Mouse (Mus musculus): ENCODE results near the gene Nme1.

The Nme1 gene

DNA sequence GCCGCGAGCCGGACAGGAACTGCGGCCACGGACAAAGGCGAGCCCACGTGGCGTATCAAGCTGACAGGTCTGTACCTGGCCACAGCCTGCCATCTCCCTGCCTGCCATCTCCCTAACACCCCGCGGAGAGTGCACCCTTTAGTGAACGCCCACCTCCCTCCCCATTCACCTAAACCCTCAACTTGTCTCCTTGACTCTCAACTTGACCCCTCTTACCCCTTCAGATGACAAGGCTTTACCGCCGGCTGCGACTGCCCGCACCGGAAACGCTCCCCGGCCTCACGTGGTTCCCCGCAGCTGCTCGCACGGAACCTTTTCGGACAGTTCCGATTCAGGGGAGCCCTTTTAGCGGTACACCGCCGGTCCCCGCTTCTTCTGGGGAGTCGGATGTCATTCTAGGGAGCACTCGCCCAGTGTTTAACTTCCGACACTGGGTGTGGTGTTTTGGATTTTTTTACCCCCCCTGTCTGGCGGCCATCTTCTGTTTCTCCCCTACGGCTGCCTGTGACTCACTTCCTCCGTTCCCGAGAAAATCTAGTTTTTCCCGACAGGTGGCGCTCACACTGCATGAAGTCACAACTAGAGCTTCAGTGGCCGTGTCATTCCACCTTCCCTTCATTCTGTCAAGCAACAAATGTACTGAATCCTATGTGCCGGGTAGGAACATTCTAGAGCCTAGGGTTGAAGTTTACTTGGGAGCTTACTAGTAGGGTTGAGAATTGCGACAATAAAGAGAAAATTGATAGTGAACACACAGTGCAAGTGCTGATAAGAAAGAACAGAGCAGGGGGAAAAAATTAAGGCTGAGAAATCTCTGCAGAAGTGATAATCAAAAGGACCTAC lies at the start of gene Nme1, which contains the start of gene Gm20390:
Gene Nme1 (minus strand): TSS at position 517 of the 843 bp plus-strand sequence.
Gene Gm20390 (minus strand): TSS at position 289 of the 843 bp plus-strand sequence.
- DNase-seq (ENCODE audit: low read depth): peak; percentile 100

DNA sequence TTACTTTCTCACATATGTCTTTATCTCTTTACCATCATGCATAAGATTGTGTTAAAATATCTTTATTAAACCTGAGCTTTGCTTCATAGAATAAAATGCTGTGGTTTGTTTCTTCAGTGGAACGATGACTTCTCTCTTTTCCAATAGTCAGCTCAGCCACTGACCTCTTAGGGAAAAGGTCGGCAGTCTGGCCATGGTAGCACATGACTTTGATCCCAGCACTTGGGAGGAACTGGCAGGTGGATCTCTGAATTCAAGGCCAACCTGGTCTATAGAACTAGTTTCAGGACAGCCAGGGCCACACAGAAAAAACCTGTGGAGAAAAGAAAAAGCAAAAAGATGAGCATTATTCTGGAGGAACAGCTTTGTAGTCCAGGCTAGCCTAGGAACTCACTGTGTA lies 35.0 kb upstream of the Nme1 start:
- DNase-seq (ENCODE audit: low read depth): no peak

DNA sequence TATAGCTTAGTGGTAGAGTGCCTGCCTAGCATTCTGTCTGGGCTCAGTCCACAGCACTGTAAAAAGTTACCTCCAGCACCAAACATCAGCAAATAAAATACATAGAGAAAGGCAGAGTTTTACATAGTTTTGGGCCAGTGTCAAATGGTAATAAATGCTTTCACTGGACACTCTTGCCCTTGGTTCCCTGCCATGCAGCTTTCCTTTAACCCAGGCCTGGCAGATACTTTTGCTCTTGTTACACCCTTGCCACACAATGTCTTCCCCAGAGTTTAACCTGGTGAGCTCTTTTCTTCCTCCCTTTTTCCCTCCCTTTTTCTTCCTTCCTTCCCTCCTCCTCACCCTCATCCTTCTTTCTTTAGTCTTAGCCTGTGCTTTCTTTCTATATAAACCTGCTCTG lies 31.0 kb upstream of the Nme1 start:
- DNase-seq (ENCODE audit: low read depth): no peak

DNA sequence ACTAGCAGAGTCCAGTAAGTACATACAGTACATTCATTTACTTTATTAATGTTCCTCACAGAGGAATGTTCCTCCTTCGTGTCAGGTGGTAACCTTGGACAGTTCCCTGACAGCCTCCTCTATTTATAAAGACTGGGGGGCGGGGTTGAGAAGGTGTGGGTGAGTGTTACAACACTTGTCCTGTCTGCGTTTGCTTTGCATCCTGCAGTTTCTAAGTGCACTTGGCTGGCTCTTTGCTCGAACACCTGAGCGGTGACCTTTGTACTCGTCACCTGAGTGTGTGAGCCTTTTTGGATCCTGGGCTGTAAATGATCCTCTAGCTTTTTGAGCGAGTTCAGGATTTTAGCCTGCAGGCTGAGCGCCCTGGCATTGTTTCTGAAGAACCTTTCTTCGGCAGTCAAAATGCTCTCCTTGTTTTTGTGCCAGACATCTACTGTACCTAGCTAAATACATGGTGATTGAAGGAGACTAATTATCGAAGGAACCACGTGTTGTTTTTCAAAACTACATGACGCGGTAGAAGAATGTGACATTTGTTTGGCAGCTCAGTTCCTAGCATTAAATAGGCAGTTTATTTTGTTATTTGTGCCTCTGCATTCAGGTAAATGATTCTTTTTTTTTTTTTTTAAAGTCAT lies 28.9 kb upstream of the Nme1 start:
- no peak for DNase-seq (ENCODE audit: low read depth)

DNA sequence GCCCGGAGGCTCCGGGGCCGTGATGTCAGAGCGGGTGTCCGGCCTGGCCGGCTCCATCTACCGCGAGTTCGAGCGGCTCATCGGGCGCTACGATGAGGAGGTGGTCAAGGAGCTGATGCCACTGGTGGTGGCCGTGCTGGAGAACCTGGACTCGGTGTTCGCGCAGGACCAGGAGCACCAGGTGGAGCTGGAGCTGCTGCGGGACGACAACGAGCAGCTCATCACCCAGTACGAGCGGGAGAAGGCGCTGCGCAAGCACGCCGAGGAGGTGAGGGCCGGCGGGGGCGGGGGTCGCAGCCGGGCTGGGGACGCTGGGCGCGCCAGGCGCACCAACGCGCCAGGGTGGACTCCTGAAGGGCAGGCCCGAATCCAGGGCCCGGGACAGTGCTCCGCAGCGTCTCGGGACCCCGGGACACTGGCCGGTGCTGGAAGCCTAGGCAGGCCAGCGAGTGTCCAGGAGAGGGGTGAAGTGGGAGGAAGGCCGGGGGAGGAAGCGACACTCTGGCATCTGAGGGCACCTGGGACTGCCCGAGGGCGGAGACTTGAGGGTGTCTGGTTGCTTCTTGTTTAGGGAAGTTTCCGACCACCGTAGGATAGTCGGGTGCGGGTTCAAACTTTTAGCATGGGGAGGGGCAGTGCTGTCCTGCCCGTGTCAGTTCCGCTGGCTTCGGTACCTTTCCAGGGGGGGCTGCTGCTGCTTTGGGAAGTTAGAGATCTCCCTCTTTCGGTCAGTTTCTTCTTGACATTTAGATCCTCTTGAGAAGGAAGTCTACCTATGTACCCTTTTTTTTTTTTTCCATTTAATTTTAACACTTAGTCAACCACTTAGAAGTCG lies 28.2 kb upstream of the Nme1 start:
- peak; percentile 80 for DNase-seq (ENCODE audit: low read depth)

DNA sequence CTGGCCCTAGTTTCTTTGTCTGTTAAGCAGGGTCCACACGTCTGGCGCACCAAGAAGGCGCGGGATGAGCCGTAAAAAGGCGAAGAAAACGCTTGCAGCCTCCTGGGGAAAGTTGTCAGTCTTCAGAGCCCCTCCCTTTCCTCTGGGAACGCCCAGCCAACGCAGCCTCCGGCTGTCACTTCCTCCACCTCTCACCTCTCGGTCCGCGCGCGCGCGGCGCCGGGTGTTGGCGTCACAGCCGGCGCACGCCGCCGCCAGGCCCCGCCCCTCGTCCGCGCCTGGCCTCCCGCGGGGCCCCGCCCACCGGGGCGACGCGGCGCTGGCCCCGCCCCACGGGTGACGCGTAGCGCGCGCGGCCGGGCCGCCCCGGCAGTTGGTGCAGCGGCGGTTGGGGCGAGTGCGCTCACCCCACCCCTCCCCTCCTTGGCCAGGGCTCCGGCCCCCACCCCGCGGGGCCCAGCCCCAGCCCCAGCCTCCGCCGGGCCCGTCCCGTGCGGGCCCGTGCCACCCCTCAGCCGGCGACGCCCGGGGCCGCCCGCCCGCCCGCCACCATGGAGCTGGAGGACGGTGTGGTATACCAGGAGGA lies 27.5 kb upstream of the Nme1 start, which contains the start of gene Spag9:
Gene Spag9 (plus strand): TSS at position 372 of the 586 bp plus-strand sequence.
- DNase-seq (ENCODE audit: low read depth): peak; percentile 97

- peak; percentile 93 for DNase-seq (ENCODE audit: low read depth)
These were observed 26.9 kb upstream of the Nme1 start for GRCm38 (mm10) chr11:93995111-93995719.

- no peak for DNase-seq (ENCODE audit: low read depth)
These were observed 26.2 kb upstream of the Nme1 start for GRCm38 (mm10) chr11:93994531-93994930.

DNA sequence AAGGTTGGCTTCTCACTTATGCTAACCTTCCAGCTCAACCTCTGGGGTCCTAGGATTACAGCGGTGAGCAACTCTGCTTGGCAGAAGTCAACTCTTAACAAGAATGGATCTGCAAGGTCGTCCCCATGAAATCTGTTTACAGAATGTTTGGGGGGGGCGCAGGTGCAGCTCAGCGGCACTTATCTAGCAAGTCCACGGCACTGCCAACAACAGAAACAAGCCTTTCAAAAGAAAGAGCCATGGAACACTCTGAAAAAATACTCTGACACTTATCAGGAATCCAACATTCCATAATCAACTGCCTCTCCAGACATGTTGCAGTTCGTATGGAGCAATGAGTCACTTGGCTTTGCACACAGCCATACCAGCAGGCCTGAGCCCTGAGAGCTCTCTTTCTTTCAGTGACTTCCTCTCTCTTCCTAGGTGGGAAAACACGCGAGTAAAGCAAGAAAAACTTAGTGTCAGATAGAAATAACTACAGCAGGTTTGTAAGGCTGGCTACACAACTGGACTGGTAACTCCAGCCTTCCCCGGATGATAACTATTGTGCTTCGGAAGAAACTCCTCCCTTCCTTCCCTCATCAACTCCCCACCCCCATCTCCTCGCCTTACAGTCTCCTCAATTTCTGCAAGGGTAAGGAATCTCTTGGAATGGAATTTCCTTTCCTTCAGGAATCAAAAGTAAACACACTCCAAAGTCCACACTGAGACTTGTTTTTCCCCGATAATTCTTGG lies 20.2 kb upstream of the Nme1 start:
- DNase-seq (ENCODE audit: low read depth): no peak

DNA sequence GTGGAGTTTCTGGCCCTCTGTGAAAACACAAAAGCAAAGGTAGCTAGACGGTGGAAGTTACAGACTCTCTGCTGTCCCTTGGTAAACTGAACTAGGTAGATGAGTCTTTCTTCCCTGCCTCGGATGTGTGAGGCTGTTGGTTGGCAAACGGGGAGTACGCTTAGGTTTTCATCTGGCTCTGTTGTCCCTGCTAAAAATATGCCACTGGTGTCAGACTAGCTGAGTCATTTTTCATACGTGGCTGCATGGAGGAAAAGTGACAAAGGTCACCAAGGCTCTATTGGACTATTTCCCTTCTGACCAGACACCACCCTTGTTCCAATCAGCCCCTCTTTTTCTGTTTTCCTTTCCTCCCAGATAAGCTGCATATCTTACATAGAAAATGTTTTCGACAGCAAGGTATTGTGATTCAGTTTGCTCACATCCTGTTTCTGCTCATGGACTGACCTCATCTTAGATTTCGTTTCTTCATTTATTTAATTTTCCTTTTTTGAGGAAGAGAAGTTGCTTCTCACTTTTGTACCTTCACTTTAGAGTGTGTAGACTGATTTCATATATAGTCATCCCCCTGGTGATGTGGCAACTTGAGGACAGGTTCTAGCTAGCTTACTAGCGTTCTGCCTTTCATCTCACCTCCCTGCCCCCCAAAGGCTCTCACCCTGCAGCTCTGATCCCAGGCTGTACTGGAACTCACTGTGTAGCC lies 19.5 kb upstream of the Nme1 start:
- no peak for DNase-seq (ENCODE audit: low read depth)

DNA sequence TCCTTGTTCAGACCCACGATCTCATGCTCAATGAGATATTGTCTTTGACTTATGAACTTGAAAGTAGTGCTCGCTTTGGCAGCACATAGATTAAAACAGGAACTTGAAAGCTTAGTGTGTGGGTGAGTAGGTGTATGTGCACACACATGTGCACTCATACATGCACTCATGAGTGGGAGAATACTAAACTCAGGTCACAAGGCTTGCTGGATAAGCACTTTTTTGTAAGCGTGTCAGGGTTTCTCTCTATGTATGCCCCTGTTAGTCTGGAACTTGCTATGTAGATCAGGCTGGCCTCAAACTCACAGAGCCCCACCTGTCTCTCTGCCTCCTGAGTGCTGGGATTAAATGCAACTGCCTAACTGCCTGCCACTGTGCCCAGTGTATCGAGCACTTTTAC lies 18.7 kb upstream of the Nme1 start:
- DNase-seq (ENCODE audit: low read depth): no peak

- DNase-seq (ENCODE audit: low read depth): no peak
These were observed 18.0 kb upstream of the Nme1 start for GRCm38 (mm10) chr11:93986298-93986697.

DNA sequence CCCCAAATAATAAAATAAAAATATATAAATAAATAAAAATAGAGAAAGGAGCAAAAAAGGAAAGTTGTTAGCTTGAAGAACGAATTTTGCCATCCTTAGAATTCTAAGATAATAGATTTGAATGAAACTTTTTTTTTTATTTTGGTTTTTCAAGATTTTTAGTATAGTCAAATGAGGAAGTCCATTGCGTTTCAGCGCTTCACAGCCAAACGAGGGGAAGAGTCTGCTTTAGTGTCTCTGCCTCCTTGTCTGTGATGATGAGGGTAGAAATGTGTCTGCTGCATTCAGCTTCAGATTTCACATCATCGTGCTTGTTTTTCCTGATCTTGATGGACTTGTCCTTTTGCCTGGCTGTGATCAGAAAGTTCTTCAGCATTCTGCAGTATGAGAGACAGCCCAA lies 16.9 kb upstream of the Nme1 start:
- DNase-seq (ENCODE audit: low read depth): no peak

DNA sequence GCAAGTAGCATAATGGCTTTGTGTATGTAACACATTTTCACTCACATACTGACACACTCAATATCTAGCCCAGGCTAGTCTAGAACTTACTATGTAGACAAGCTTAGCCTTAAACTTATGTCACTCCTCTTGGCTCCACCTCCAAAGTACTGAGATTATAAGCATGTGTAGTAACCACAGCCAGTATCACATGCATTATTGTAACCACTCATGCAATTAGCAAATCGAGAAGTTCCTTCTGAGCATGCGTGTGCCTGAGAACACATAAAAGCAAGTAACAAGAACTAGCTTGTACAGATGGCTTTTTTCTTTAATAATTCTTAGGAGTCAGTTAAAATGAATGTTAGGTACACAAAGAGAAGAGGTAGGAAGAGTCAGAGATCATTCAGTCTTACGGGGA lies 16.3 kb upstream of the Nme1 start:
- no peak for DNase-seq (ENCODE audit: low read depth)

GRCm38 (mm10) chr11:93979502-93980049 lies 11.3 kb upstream of the Nme1 start:
- no peak for DNase-seq (ENCODE audit: low read depth)

- no peak for DNase-seq (ENCODE audit: low read depth)
These were observed 4.6 kb upstream of the Nme1 start for GRCm38 (mm10) chr11:93972951-93973350.

DNA sequence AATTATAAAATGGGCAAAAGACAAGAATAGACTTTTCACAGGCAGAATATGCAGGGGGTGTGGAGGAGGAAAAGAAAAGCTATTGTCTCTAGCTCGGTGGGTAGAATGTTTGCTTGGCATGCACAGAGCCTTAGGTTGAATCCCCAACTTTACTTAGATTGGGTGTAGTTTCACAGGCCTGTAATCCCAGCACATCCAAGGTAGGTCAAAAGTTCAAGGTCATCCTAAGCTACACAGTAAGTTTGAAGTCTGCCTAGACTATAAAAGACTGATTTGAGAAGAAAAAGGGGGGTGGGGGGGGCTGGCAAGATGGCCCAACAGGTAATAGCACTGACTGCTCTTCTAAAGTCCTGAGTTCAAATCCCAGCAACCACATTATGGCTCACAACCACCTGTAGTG lies 1.5 kb upstream of the Nme1 start:
- no peak for DNase-seq (ENCODE audit: low read depth)

GRCm38 (mm10) chr11:93969171-93969570 lies 850 bp upstream of the Nme1 start:
- no peak for DNase-seq (ENCODE audit: low read depth)

DNA sequence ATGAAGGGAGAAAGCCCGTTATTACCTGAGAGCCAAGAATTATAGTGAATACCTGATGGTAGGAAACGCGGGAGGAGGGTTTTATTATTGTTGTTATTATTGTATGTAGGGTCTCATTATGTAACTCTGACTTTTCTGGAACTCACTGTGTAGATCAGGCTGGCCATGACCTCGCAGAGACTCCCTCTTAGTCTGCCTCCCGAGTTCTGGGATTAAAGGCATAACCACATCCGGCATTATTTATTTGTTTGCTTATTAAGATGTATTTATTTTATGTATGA lies 467 bp upstream of the Nme1 start:
- DNase-seq (ENCODE audit: low read depth): no peak

GRCm38 (mm10) chr11:93967381-93967780 lies 940 bp downstream of the Nme1 start:
- no peak for DNase-seq (ENCODE audit: low read depth)
